Mouse (Mus musculus) hindbrain, postnatal 0 days (tissue): Measurements from ENCODE around the gene Tbx10. TPM values are rescaled to one million over a fixed set of nuclear protein-coding genes. Genes with fewer than 3 reads are reported as not detected.
"Not testable (repeated sequence)": the region's sequence is repeated elsewhere in the genome, so short reads cannot be mapped to it uniquely, and the experiment has no call there.

Experiments
- ATAC-seq: fragments of 200-750 bp; cut with Nextera tagmentation; 2 replicates; pipeline ENCODE4 v1.8.0; 2017; ENCODE audit warnings: mild to moderate bottlenecking, moderate TSS enrichment, moderate library complexity
- DNase-seq: peaks from one replicate; pipeline ENCODE4 v3.0.0-alpha.2; 2015; ENCODE audit warnings: low spot score
- H3K27ac ChIP-seq: fragments of 300-500 bp; sonication (generic); 2 replicates; pipeline ENCODE4 v1.5.1; 2014; ENCODE audit warnings: mild to moderate bottlenecking
- H3K27me3 ChIP-seq: fragments of 300-500 bp; sonication (generic); 2 replicates; pipeline ENCODE4 v1.6.1; 2014; ENCODE audit warnings: low read length, mixed read lengths; ENCODE audit not compliant: insufficient read depth
- H3K36me3 ChIP-seq: fragments of 300-500 bp; sonication (generic); 2 replicates; pipeline ENCODE4 v1.6.1; 2014; ENCODE audit warnings: low read length, mixed read lengths; ENCODE audit not compliant: insufficient read depth
- H3K4me1 ChIP-seq: fragments of 300-500 bp; sonication (generic); 2 replicates; pipeline ENCODE4 v1.6.1; 2014; ENCODE audit warnings: antibody characterized with exemption, low read length, mixed read lengths; ENCODE audit not compliant: insufficient read depth
- H3K4me2 ChIP-seq: fragments of 300-500 bp; sonication (generic); 2 replicates; pipeline ENCODE4 v1.6.1; 2014; ENCODE audit warnings: low read depth, mild to moderate bottlenecking, low read length, moderate library complexity, mixed read lengths
- H3K4me3 ChIP-seq: fragments of 300-500 bp; sonication (generic); 2 replicates; pipeline ENCODE4 v1.5.1; 2014; ENCODE audit warnings: low read length
- H3K9ac ChIP-seq: fragments of 300-500 bp; sonication (generic); replicated peaks from 2 replicates; pipeline ENCODE4 v1.6.1; 2014; ENCODE audit warnings: mild to moderate bottlenecking, low read length, moderate library complexity, mixed read lengths
- H3K9me3 ChIP-seq: fragments of 300-500 bp; sonication (generic); 2 replicates; pipeline ENCODE4 v1.6.1; 2016; ENCODE audit warnings: low read length, mixed read lengths
- CTCF ChIP-seq: IDR thresholded peaks from 2 replicates; pipeline ENCODE4 v1.5.1; 2016; ENCODE audit warnings: antibody characterized with exemption, control low read depth, low read depth
- WGBS: fragments of 180-500 bp; shearing (Covaris S2); extraction: QIAGEN DNeasy Blood & Tissue Kit; methylation state at CpG from one replicate; pipeline ENCODE4 v1.1.7; 2014; 5-methylcytosine and 5-hydroxymethylcytosine counted together
- polyA plus RNA-seq: library from polyadenylated mRNA; unstranded; fragments of >200 nt; fragmentation: Nextera tagmentation; extraction: Ambion mirVana; gene quantifications from 2 replicates; pipeline ENCODE4 v1.2.1, GENCODE M21; 2015
- total RNA-seq: library from RNA; depleted of rRNA; stranded (reverse); fragments of >200 nt; gene quantifications from 2 replicates; pipeline ENCODE4 v1.2.3, GENCODE M21; 2014

Tbx10 gene
- total and polyA plus RNA-seq, 2 experiments from 2014 or later, result 0.36 TPM; not detected in 1

GRCm38 (mm10) chr19:3960211-3960610, 32.3 kb upstream of the Tbx10 start:
- no peaks in the 10 kb centered on the region for H3K27me3 ChIP-seq
- TF ChIP-seq CTCF, result no peak
- WGBS, result 87% methylated on average over 5 of the region's 5 CpGs

GRCm38 (mm10) chr19:3961805-3962204, 30.7 kb upstream of the Tbx10 start:
- not testable (repeated sequence) for H3K4me3 ChIP-seq, ATAC-seq, H3K4me1 ChIP-seq, DNase-seq, H3K9ac ChIP-seq, H3K4me2 ChIP-seq, H3K27me3 ChIP-seq, H3K27ac ChIP-seq, H3K9me3 ChIP-seq, H3K36me3 ChIP-seq
- 62% methylated on average over 6 of the region's 6 CpGs for WGBS

More at GRCm38 (mm10) chr19:3960211-3960610, 32.3 kb upstream of the Tbx10 start:
- Histone ChIP-seq H3K27ac (no peak overlapping the region), H3K9ac (no peak overlapping the region), H3K4me1 (no peaks in the 10 kb centered on the region), H3K9me3 (no peaks in the 10 kb centered on the region), H3K4me3 (no peak overlapping the region), H3K4me2 (no peak overlapping the region), H3K36me3 (no peaks in the 10 kb centered on the region)
- DNase-seq (no peak), ATAC-seq (no peak)

- Histone ChIP-seq H3K36me3 (no peaks in the 10 kb centered on the region), H3K27ac (no peak overlapping the region), H3K9ac (no peak overlapping the region), H3K4me1 (no peaks in the 10 kb centered on the region), H3K9me3 (no peaks in the 10 kb centered on the region), H3K27me3 (no peaks in the 10 kb centered on the region), H3K4me2 (no peak overlapping the region), H3K4me3 (no peak overlapping the region)
- no peak for ATAC-seq
- peak; percentile 31 for TF ChIP-seq CTCF
- 5% methylated on average over 2 of the region's 2 CpGs for WGBS
- peak; percentile 11 for DNase-seq
Observed at GRCm38 (mm10) chr19:3962469-3962868, 30.1 kb upstream of the Tbx10 start.

- no peaks in the 10 kb centered on the region for H3K36me3 ChIP-seq
- H3K4me3 ChIP-seq, result no peak overlapping the region
- no peak for TF ChIP-seq CTCF
- no peaks in the 10 kb centered on the region for H3K27me3 ChIP-seq
- H3K4me2 ChIP-seq, result no peak overlapping the region
- no peak overlapping the region for H3K9ac ChIP-seq
- DNase-seq (no peak), ATAC-seq (no peak)
- H3K27ac ChIP-seq, result no peak overlapping the region
- 71% methylated on average over 4 of the region's 4 CpGs for WGBS
- H3K4me1 ChIP-seq, result no peaks in the 10 kb centered on the region
- H3K9me3 ChIP-seq, result no peaks in the 10 kb centered on the region
Observed at GRCm38 (mm10) chr19:3964030-3964429, 28.5 kb upstream of the Tbx10 start.

GRCm38 (mm10) chr19:3966330-3967075, 26.0 kb upstream of the Tbx10 start:
- 73% methylated on average over 11 of the region's 11 CpGs for WGBS

GRCm38 (mm10) chr19:3967258-3967657, 25.3 kb upstream of the Tbx10 start:
- DNase-seq, result no peak
- H3K9ac ChIP-seq, result no peak overlapping the region
- H3K4me2 ChIP-seq, result no peak overlapping the region
- H3K27me3 ChIP-seq, result no peaks in the 10 kb centered on the region
- TF ChIP-seq CTCF, result no peak
- no peaks in the 10 kb centered on the region for H3K4me1 ChIP-seq
- no peak overlapping the region for H3K4me3 ChIP-seq
- H3K36me3 ChIP-seq, result no peaks in the 10 kb centered on the region
- WGBS, result 66% methylated on average over 3 of the region's 3 CpGs
- ATAC-seq, result no peak
- no peak overlapping the region for H3K27ac ChIP-seq
- no peaks in the 10 kb centered on the region for H3K9me3 ChIP-seq

More at GRCm38 (mm10) chr19:3966330-3967075, 26.0 kb upstream of the Tbx10 start:
- no peaks in the 10 kb centered on the region for H3K4me1 ChIP-seq
- no peak overlapping the region for H3K4me2 ChIP-seq
- no peak for ATAC-seq
- H3K36me3 ChIP-seq, result no peaks in the 10 kb centered on the region
- peak; percentile 60 for TF ChIP-seq CTCF
- no peak overlapping the region for H3K27ac ChIP-seq
- no peak overlapping the region for H3K9ac ChIP-seq
- H3K4me3 ChIP-seq, result no peak overlapping the region
- DNase-seq, result peak; percentile 9
- H3K9me3 ChIP-seq, result no peaks in the 10 kb centered on the region
- H3K27me3 ChIP-seq, result no peaks in the 10 kb centered on the region

- Histone ChIP-seq H3K27me3 (no peaks in the 10 kb centered on the region), H3K4me3 (no peak within 1 kb of the TSS), H3K9ac (no peak within 1 kb of the TSS), H3K9me3 (no peaks in the 10 kb centered on the region), H3K27ac (no peak within 1 kb of the TSS), H3K4me2 (no peak within 1 kb of the TSS), H3K36me3 (no peaks in the 10 kb centered on the region), H3K4me1 (no peaks in the 10 kb centered on the region)
- 60% methylated on average over 9 of the region's 9 CpGs for WGBS
- DNase-seq, result no peak
- no peak for TF ChIP-seq CTCF
- no peak for ATAC-seq
Observed at GRCm38 (mm10) chr19:3972229-3972628, 20.3 kb upstream of the Tbx10 start, which contains the start of gene Aldh3b2. Gene Aldh3b2, plus strand, starts transcription at chr19:3972328.

GRCm38 (mm10) chr19:3974608-3975007, 17.9 kb upstream of the Tbx10 start:
- not testable (repeated sequence) for H3K9me3 ChIP-seq, H3K4me2 ChIP-seq, H3K4me3 ChIP-seq, H3K9ac ChIP-seq, H3K27ac ChIP-seq, H3K4me1 ChIP-seq, DNase-seq, H3K27me3 ChIP-seq, ATAC-seq, H3K36me3 ChIP-seq
- WGBS, result 58% methylated on average over 6 of the region's 6 CpGs
